Mouse (Mus musculus) thymus, postnatal 36 days (tissue): ENCODE data around the gene Psmb10.

ENCODE experiments used
- DNase-seq, 2 experiments: peaks; one replicate each; pipeline ENCODE4 v3.0.0; 2022; ENCODE audit warnings: mixed read lengths in 2 of 2

The Psmb10 gene

DNA sequence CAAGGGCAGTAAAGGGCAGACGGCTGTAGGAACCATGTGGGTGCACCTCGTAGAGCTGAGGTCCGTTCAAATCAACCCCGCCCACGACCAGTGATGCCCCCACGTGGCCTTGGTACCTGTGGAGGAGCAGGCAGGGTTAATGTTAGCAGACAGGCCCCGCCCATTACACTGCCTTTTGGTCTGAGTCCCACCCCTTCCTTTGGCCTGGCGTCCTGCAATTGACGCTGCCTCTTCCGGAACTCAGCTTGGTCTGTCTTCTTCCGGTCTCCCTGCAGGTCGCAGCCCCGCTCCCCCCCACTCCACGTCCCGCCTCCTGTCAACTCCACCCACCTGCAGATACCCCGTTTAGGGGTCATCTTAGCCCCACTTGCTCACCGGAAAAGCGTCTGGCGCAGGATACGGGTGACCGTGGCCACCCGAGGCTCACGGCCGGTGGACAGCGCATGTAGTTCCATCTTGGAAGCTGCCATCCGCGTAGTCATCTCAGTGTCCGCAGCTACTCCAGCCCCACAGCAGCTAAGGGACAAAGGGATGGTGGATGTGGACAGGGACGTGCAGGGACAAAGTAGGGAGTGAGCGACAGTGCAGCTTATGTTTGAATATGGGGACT is 1.3 kb downstream of the Psmb10 start:
- DNase-seq, result peak; percentile 70 to 78

DNA sequence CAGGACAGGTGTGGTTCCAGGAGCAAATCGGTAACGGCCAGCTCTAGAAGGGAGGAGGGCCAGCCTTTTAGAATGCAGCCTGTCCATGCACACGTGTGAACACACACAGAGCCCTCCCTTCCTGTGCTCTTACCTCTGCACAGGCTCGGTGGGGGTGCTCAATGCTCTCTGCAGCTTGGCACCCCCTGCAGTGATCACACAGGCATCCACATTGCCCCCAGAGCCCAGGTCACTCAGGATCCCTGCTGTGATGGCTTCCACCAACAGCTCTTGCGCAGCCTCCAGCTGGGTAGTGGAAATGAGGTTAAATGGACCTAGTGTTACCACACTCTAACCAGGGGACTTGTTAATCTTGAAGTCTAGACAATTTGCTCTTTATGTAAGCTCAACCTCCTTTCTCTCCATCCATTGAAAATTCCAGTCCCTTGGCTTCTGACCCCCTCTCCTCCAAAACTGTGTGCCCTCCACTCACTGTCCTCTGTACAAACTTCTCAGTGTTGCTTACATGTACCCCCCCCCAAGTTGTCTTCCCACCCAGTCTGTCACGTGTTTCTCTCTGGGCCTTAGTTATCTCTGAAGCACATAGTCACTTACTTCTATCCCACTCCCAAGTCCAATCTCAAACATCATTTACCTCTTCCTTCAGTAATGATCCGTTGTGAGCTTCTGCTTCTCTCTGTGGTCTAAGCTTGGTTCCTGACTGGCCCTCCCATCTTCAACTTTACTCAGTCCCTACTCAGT is 2.2 kb downstream of the Psmb10 start:
- DNase-seq, result no peak

DNA sequence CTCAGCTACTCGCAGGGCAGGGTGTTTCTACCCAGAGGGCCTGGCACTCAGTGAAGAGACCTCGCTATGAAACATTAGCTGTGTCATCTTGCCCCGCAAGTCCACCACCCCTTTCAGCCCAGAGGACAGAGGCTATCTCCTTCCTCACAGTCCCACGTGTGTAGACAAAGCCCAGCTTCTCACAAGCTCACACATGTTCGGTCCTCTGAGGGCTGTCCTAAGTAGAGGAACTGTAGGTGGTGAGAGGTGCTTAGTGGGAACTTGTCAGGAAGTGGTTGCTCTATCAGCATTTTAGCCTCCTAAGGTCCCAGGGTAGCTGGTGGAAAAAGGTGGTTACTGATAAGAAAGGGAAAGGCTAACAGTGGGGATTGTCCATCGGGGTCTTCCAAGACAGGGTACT is 3.1 kb downstream of the Psmb10 start:
- no peak for DNase-seq

DNA sequence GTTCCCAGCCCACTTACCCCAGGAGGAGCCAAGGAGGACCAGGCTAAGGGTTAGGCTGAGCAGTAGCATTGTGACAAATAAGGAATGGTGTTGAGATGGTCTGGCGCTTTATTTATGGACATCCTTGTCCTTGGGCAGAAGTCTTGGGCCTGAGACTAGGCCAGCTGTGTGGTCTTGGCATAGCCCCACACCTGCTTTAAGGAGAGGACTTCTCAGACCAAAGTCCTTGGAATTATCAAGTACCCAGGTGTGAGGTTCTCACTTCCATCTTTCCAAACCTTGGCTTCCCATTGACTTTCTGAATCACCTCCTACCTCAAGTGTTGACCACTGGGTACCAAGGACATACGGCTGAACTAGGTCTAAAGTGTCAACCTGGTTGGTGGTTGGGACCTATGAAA is 4.5 kb downstream of the Psmb10 start, which contains the start of gene Ctrl:
Gene Ctrl (minus strand): TSS at position 101 of the 400 bp plus-strand sequence.
- no peak for DNase-seq

DNA sequence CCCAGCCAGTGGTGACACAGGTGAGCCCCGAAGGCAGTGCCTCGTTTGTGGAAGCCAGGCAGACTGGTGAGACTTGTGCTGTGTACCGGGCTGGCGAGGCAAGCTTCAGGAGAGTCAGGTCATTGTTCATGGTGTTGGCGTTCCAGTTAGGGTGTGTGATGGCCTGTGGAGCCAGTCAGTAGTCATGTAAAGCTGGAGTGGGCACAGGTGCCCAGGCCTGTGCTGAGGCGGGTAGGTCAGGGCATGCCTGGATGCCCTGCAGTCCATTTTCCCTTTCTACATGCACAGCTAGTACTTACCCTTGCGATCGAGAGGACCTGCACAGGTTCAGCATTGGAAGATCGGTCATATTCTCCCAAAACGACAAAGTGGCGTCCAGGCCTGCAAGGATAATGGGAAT is 5.7 kb downstream of the Psmb10 start:
- no peak for DNase-seq

DNA sequence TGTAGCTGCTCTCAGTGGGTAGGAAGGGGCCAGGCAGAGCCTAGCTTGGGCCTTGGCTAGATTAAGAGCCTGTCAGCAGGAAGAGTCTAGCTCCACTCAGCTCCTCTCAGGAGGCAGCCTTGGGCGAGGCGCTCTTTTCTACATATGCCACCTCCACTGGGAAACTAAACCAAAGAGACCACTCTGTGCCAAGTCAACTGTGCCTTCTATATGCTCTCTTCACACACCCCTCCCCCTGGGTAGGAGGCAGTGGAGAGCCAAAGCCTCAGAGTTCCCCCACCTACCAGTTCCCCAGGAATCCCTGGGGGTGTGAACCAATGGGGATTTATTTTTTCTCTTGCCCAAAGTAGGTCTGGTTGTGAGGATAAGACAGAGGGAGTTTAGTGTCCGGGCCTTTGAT is 7.0 kb downstream of the Psmb10 start:
- no peak for DNase-seq

DNA sequence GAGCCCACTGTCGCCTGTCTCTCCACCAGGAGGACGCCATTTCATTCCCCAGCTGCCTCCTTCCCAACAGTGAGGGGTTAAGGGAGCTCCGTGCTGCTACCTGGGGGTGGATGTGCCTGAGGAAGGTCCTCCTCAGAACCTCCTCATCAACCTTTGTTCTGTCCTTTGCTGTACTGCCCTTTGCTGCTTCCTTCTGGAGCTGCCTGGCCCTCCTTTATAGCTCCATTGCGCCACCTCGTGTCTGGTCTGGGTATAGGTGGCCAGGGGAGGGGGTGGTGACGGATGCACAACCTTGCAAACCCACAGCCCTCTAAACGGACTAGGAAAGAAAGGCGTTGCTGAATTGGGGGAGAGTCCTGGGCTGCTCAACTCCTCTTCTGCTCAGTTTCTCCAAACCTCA is 7.6 kb downstream of the Psmb10 start:
- peak; percentile 84 to 90 for DNase-seq

DNA sequence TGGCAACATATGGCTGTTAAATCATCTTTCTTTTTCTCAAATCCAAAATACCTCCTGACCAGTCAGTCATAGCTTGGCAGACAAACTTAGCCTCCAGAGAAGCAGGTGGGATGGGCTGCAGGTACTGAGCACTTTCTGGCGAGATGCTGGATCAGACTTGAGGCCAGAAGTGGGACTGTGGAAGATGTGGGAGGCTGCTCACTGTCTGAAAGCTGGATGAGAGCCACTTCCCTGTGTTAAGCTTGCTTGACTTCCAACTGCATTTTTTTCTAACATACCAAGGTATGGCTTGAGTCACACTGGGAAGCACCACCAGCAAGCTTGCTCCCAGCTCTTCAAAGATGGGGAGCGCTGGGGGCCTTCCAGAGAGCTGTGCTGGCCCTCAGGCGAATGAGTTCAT is 13.1 kb downstream of the Psmb10 start:
- no peak for DNase-seq

DNA sequence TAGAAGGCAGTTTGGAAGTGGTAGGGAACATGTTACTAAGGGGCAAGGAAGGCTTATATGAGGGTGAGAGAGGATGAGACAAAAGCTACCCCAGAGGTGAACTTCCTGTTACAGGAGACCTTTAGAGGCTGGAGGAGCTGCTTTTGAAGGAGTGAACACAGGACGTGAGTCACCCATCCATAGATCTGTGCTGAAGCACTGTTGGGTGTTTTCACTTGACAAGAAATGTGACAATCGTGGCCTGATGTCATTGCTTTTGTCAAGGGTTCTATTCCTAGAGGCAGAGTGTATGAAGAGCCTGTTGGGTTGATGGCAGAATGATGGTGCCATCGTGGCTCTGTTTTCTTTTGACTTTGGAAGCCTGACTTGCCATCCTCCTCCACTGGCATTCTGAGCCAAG is 18.9 kb downstream of the Psmb10 start:
- no peak for DNase-seq

DNA sequence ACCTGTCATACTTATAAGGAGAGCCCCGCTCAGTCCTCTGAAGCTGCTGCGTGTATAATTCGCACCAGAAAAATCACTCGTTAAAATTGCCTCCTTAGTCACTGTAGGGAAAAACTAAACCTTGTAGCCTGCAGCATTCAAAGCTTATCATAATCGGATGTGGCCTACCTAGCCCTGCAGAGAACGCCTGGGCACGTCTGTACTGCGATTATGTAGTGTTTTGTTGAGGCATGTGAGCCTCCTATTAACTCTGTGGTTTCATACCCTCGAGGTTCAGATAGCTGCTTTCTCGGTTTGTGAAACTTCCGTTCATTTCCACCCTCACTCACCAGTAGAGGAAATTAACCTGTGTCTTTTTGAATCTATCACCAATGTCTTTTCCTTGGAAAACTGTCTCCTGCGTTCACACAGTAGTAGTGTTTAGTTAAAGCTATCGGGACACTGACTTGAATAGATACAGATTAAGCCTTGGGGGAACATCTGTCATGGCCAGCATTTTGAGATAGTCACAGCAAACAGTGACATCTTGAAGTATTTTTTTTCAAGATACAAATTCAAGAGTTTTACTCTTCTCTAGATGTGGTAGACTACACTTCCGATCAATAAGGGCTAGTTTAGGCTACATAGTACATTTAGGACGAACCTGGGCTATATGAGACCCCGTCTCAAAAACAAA is 37.2 kb downstream of the Psmb10 start:
- no peak for DNase-seq

DNA sequence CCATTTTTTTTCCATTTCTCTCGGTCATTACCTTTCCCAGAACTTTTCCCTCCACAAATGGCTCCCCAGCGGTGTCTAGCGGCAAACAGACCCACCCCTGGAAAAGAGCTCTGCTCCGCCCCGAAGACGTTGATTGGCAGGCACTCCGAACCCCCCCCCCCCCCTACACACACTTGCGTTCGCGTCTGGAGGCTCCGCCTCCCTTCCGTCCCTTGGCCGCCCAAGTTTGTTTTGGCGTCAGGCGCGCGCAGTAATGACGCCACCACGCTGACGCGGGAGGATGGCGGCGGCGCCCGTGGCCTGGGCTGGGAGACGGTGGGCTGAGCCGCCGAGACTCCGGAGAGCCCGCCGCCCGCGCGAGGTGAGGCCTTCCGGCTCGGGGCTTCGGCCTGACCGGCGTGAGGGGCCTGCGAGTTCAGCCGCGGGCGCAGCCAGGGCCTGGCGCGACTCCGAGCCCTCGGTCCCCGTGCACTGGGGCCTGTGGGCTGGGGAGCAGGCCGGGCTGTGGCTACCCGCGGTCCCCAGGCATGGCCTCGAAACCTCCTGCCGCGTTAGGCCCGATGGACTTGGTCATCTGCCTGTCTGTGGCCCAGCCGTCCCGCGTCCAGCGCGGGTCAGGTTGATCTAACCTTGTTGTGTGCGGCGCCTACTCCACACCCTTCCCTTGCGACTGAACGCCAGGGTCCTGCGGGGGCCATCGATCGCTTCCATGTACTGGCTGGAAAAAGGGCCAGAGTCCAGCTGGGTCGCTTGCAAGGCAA is 37.9 kb downstream of the Psmb10 start, which contains the start of gene Pskh1:
Gene Pskh1 (plus strand): TSS at position 262 of the 761 bp plus-strand sequence.
- DNase-seq, result peak; percentile 90 to 93

DNA sequence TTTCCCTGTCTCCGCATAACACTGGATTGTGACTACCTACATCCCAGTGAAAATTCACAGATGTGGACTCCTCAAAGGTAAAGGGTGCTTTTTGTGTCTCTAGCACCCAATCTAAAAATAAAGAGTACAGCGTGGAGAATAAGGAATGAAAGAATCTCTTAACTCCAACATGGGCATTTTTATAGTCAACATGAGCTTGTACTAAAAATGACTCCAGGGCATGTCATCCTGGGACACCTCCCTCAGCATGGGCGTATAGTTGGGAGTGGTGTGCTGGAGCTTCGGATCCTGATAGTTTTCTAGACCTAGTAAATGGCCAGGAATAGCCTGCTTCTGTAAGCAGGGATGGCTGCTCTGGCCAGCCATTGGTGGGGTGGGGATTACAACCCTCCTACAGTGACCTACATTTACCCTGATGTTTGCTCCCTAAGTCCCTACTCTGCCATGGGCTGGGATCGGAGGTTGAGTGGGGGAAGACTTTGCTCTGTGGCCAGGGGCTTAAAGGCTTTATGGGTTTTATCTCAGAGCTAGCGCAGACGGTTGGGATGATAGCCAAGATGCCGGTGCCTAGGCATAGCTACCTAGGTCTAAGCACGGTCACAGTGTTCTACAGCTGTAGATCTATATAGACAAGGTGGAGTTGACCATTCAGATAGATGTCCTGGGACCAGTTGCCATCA is 40.3 kb downstream of the Psmb10 start:
- no peak for DNase-seq

DNA sequence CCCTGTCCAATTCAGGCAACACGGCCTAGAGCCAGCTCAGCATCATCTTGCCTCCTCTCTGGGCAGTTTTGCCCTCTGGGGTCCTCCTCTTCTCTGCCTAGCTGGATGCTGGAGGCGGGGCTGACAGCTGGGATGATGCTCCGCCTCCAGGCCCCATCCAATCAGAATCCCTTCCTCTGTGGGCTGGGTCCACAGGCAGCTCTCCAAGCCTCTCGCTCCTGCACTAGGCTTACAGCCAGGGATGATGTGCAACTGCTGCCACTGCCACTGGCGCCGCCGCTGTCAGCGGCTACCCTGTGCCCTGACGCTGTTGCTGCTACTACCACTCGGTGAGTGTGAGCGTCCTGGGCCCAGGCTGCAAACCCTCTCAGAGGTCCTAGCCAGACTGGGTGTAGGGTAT is 44.9 kb downstream of the Psmb10 start, which contains the start of gene Nrn1l:
Gene Nrn1l (plus strand): TSS at position 229 of the 400 bp plus-strand sequence.
- peak in 1 of 2 experiments; percentile 41 for DNase-seq

DNA sequence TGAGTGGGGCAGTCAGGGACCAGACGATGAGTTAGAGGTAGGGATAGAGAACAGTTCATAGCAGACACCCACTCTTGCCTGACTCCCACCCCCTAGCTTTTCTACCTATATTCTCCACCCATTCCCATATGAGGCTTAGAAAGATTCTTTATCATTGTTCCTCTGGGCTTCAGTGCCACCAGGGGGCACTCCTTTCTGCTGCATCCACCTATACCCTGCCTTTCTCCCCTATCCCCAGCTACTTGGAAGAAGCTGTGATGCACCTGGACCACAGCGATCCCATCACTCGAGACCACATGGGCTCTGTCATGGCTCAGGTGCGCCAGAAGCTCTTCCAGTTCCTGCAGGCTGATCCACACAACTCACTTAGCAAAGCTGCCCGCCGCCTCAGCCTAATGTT is 45.8 kb downstream of the Psmb10 start:
- peak; percentile 22 to 39 for DNase-seq

DNA sequence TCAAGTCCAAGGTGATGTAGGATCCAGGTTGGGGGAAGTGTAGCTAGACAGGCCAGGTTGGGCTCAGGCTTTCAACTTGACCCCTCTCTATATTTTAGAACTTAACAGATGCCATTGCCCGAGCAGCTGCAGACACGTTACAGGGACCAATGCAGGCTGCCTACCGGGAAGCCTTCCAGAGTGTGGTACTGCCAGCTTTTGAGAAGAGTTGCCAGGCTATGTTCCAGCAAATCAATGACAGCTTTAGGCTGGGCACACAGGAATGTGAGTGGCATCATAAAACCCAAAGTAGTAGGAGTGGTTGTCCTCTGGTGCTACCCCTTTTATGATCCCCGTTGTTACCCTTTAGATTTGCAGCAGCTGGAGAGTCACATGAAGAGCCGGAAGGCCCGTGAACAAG is 47.4 kb downstream of the Psmb10 start:
- no peak for DNase-seq

DNA sequence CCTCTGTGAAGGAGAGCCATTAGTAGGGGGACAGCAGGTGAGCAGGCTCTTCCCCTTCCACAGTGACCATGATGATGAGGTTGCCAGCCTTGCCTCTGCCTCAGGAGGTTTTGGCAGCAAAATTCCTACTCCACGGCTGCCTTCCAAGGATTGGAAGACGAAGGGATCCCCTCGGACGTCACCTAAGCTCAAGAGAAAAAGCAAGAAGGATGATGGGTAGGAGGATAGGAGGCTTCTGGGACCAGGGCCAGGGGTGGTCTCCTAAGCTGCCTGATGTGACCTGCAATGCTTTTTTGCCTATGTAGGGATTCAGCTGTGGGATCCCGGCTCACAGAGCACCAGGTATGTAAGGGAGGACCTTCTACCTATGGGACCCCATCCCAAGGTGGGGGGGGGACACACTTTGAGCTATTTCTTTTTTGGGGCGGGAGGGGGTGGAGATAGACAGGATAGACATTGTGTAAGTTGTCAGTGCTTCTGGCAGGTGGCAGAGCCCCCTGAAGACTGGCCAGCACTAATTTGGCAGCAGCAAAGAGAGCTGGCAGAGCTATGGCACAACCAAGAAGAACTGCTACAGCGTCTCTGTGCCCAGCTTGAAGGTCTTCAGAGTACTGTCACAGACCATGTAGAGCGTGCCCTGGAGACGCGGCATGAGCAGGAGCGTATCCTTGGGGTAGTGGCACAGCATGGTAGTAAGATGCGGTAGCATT is 48.3 kb downstream of the Psmb10 start:
- no peak for DNase-seq
